Mouse (Mus musculus): ENCODE data around the gene Catspere2. TPM values are rescaled to one million over a fixed set of nuclear protein-coding genes. Genes with fewer than 3 reads are reported as not detected.

Catspere2 gene
- total and polyA plus RNA-seq, 2 experiments from 2014 or later = 0.78 to 1.5 TPM

- no peak for TF ChIP-seq CTCF (IDR thresholded peaks at IDR 0.05)
- DNase-seq (ENCODE audit: low spot score) (no peak), ATAC-seq (ENCODE audit: low FRiP score) (no peak)
- H3K4me1 ChIP-seq (ENCODE audit: insufficient read depth, low read length) = no peaks in the 10 kb centered on the region
- no peak overlapping the region for H3K9ac ChIP-seq (replicated peaks; ENCODE audit: low read length, poor library complexity, severe bottlenecking)
- no peaks in the 10 kb centered on the region for H3K27me3 ChIP-seq (ENCODE audit: insufficient read depth, low read length)
- H3K36me3 ChIP-seq (ENCODE audit: insufficient read depth, low read length) = no peaks in the 10 kb centered on the region
- no peaks in the 10 kb centered on the region for H3K9me3 ChIP-seq (ENCODE audit: low read length)
- no peak overlapping the region for H3K4me3 ChIP-seq (ENCODE audit: low read depth, low read length)
- H3K27ac ChIP-seq (ENCODE audit: low read depth, low read length) = no peak overlapping the region
- H3K4me2 ChIP-seq (ENCODE audit: low read depth, low read length, poor library complexity, severe bottlenecking) = no peak overlapping the region
Observed at GRCm38 (mm10) chr1:178217157-178217556, 233.9 kb downstream of the Catspere2 start.

GRCm38 (mm10) chr1:178218305-178218704 lies 235.1 kb downstream of the Catspere2 start:
- no peak overlapping the region for H3K9ac ChIP-seq (replicated peaks; ENCODE audit: low read length, poor library complexity, severe bottlenecking)
- H3K9me3 ChIP-seq (ENCODE audit: low read length) = no peaks in the 10 kb centered on the region
- H3K4me2 ChIP-seq (ENCODE audit: low read depth, low read length, poor library complexity, severe bottlenecking) = no peak overlapping the region
- H3K27me3 ChIP-seq (ENCODE audit: insufficient read depth, low read length) = no peaks in the 10 kb centered on the region
- H3K4me3 ChIP-seq (ENCODE audit: low read depth, low read length) = no peak overlapping the region
- ATAC-seq (ENCODE audit: low FRiP score) (no peak), DNase-seq (ENCODE audit: low spot score) (no peak)
- H3K36me3 ChIP-seq (ENCODE audit: insufficient read depth, low read length) = no peaks in the 10 kb centered on the region
- H3K4me1 ChIP-seq (ENCODE audit: insufficient read depth, low read length) = no peaks in the 10 kb centered on the region
- no peak for TF ChIP-seq CTCF (IDR thresholded peaks at IDR 0.05)
- H3K27ac ChIP-seq (ENCODE audit: low read depth, low read length) = no peak overlapping the region

- Histone ChIP-seq H3K27me3 (ENCODE audit: insufficient read depth, low read length) (no peaks in the 10 kb centered on the region), H3K4me2 (ENCODE audit: low read depth, low read length, poor library complexity, severe bottlenecking) (no peak overlapping the region), H3K4me3 (ENCODE audit: low read depth, low read length) (no peak overlapping the region), H3K4me1 (ENCODE audit: insufficient read depth, low read length) (no peaks in the 10 kb centered on the region), H3K27ac (ENCODE audit: low read depth, low read length) (no peak overlapping the region), H3K36me3 (ENCODE audit: insufficient read depth, low read length) (0 out of 2 replicates have a peak, but pooled peaks cover under 1% of the 10 kb centered on the region), H3K9me3 (ENCODE audit: low read length) (peaks cover under 1% of the 10 kb centered on the region; the same call in 1 of the 2 replicates), H3K9ac (replicated peaks; ENCODE audit: low read length, poor library complexity, severe bottlenecking) (no peak overlapping the region)
- ATAC-seq (ENCODE audit: low FRiP score) (no peak), DNase-seq (ENCODE audit: low spot score) (no peak)
- TF ChIP-seq CTCF (IDR thresholded peaks at IDR 0.05) = no peak
- WGBS = 87% methylated on average over 5 of the region's 5 CpGs
Observed at GRCm38 (mm10) chr1:178219166-178220077, 236.2 kb downstream of the Catspere2 start.

Other genes with a start within 250 kb of the Catspere2 start
- gene Adss, start 186.9 kb upstream of the Catspere2 start, total RNA-seq (2014; rRNA removed) = 62.9 and 81.3 TPM in 2 replicates
- 49.6 and 52.6 TPM in 2 replicates for gene Adss, start 186.9 kb upstream of the Catspere2 start, polyA plus RNA-seq (2015; fragmentation: Nextera tagmentation; extraction: Ambion mirVana)
- 26.6 and 28.6 TPM in 2 replicates for gene Desi2, start 204.0 kb downstream of the Catspere2 start, total RNA-seq (2014; rRNA removed)
- gene Desi2, start 204.0 kb downstream of the Catspere2 start, polyA plus RNA-seq (2015; fragmentation: Nextera tagmentation; extraction: Ambion mirVana) = 23.4 and 27.9 TPM in 2 replicates